Mouse (Mus musculus) frontal cortex, postnatal 14 days (tissue): ENCODE results near the gene Whamm.
A peak's percentile ranks its signal among the peaks of the same experiment; 100 is the strongest.

ENCODE experiments used
- DNase-seq, 2 experiments: peaks; one replicate each; pipeline ENCODE4 v3.0.0; 2022; ENCODE audit warnings: low spot score in 2 of 2

Whamm gene

GRCm38 (mm10) chr7:81571108-81571940, at the start of gene Whamm:
Gene Whamm, plus strand, starts transcription at chr7:81571266.
- DNase-seq: peak; percentile 85 to 89

GRCm38 (mm10) chr7:81523008-81523662, 47.9 kb upstream of the Whamm start:
- peak; percentile 80 to 86 for DNase-seq

GRCm38 (mm10) chr7:81523663-81524017, 47.4 kb upstream of the Whamm start:
- no peak for DNase-seq

- no peak for DNase-seq
Observed at GRCm38 (mm10) chr7:81528918-81529317, 42.1 kb upstream of the Whamm start.

GRCm38 (mm10) chr7:81531462-81531861, 39.6 kb upstream of the Whamm start:
- no peak for DNase-seq

GRCm38 (mm10) chr7:81536478-81536877, 34.6 kb upstream of the Whamm start:
- DNase-seq: no peak

GRCm38 (mm10) chr7:81538070-81538675, 32.9 kb upstream of the Whamm start:
- peak in 1 of 2 experiments; percentile 45 for DNase-seq

GRCm38 (mm10) chr7:81539565-81539964, 31.5 kb upstream of the Whamm start:
- DNase-seq: peak in 1 of 2 experiments; percentile 27

- DNase-seq: no peak
Observed at GRCm38 (mm10) chr7:81540999-81541398, 30.1 kb upstream of the Whamm start.

- DNase-seq: peak; percentile 50 to 64
Observed at GRCm38 (mm10) chr7:81541924-81542524, 29.0 kb upstream of the Whamm start.

- DNase-seq: no peak
Observed at GRCm38 (mm10) chr7:81542934-81543333, 28.1 kb upstream of the Whamm start.

GRCm38 (mm10) chr7:81548864-81549263, 22.2 kb upstream of the Whamm start:
- no peak for DNase-seq

- no peak for DNase-seq
Observed at GRCm38 (mm10) chr7:81553589-81553988, 17.5 kb upstream of the Whamm start.

- DNase-seq: no peak
Observed at GRCm38 (mm10) chr7:81554369-81554768, 16.7 kb upstream of the Whamm start.

- DNase-seq: no peak
Observed at GRCm38 (mm10) chr7:81556839-81557238, 14.2 kb upstream of the Whamm start.

GRCm38 (mm10) chr7:81557252-81557984, 13.6 kb upstream of the Whamm start:
- DNase-seq: no peak

GRCm38 (mm10) chr7:81557985-81558360, 13.1 kb upstream of the Whamm start:
- no peak for DNase-seq

- no peak for DNase-seq
Observed at GRCm38 (mm10) chr7:81559231-81559980, 11.7 kb upstream of the Whamm start.

- DNase-seq: no peak
Observed at GRCm38 (mm10) chr7:81560101-81561049, 10.7 kb upstream of the Whamm start.

GRCm38 (mm10) chr7:81561211-81561610, 9.9 kb upstream of the Whamm start:
- no peak for DNase-seq
